Mouse (Mus musculus) megakaryocyte, adult 5-6 weeks (primary cell): ENCODE data around the gene Qrich1. TPM values are rescaled to one million over a fixed set of nuclear protein-coding genes. Genes with fewer than 3 reads are reported as not detected.
A peak's percentile ranks its signal among the peaks of the same experiment; 100 is the strongest.

Experiments used
- ATAC-seq: 2 replicates; pipeline ENCODE4 v1.8.0; 2016; ENCODE audit warnings: mild to moderate bottlenecking, inconsistent platforms; ENCODE audit not compliant: poor library complexity, severe bottlenecking
- total RNA-seq, 2 experiments: library from RNA; stranded (forward) in 1 of 2; stranded (reverse) in 1 of 2; fragments of 153-499, 151-499 nt in 1 of 2; fragments of 221-1000, 200-1000 nt in 1 of 2; gene quantifications; 2 replicates each; pipeline versions ENCODE4 v1.2.3 to v1.2.4; 2015 to 2017

Gene Qrich1
- total RNA-seq, 2 experiments from 2014 or later: 74.0 to 97.9 TPM

DNA sequence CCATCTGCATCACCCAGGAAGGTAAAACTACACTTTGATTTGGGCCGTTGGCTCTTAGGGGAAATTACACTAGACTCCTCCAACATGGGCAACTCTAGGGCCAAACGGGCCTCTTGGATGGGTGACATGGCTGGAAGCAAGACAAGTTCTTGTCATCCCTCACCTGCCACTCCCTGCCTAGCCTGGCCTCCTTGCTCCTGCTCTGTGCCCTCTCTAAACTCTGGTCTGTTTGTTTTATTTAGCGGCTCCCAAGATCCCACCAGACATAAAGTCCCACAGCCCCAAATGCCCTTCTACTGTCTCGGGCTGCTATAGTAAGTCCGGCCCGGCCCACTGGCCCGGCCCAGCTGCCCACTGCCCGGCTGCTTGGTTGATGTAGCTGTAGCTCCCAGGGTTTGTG lies 47.1 kb downstream of the Qrich1 start:
- no peak for ATAC-seq

DNA sequence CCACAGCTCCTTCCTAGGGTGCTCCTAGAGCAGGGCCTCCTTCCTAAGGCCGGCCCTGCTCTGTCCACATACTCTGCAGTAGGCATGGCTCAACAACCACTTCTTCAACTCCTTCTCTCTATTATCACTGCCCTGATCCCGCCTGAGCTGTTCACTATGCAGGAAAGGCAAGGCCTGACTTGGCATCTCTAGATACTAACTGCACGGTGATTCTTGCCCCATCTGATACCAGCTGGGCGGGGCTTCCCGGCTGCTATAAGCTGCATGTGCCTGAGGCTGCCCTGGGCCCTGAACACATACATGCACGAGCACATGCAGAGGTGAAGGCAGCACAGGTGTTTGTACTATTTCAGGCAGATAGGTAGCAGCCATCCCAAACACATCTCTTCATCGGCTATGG lies 47.5 kb downstream of the Qrich1 start:
- ATAC-seq: no peak

DNA sequence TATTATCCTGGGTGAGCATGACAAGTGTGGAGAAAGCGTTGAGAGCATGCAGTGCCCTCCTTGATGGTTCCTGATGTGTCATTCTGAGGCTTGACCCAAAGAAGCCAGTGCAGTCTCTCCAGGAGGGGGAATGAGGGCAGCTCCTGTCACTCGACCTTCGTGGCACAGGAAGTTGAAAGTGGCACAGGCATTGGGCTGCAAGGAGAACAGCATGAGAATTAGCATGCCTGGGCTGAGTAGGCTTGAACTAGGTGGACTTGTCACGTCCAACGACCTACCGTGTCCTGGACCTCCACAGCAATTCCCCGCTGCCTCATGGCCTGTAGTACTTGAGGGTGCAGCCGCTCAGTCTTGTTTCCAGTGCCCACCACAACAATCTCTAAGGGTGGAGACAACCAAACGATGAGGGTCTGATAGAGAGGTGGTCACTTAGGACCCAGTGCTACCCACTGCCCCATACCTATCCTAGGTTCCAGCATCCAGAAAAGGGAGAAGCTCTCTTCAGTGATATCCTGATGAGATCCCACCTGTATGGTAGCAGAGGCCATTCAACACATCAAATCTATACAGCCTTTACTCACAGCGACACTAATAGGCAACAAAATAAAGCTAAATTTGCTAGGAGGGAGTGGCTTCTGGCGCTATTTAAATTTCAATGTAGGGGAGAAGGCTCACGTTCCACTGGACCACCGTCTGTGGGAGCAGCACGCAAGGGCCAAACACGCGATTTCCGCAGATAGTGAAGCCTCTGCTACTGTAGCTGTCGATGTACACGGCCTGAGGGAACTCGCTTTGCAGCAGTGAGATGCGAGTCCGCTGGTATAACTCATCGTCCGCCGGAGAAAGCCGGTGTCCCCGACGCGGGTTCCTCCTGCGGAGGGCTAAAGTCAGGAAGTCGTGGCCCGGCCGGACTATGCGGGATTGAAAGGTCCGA lies 49.5 kb downstream of the Qrich1 start:
- ATAC-seq: peak; percentile 1

- ATAC-seq: peak; percentile 74
These were observed 50.5 kb downstream of the Qrich1 start, which contains the start of gene Ndufaf3 for GRCm38 (mm10) chr9:108566815-108567776. Gene Ndufaf3 (minus strand): TSS chr9:108567434.

DNA sequence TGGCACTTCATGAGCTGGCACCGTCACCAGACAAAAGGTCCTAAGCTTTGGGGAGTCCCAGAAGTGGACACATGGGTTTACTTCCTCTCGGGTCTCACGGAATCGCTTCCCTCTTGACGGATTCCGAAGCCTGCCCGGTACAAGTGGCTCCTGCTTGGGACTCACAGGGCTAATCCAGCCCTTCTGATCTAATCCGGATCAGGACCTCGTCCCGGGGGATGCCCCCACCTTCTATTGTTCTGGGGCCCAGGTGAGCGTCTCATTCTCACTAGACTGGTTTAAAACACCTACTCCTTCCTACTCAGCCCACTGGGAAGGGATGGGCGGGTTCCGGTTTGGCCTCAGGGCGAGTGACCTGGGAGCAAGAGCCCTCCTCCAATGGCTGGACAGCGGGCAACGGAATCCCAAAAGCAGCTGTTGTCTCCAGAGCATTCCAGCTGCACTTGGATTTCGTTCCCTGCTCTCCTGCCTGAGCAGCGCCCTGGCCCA lies 51.4 kb downstream of the Qrich1 start:
- ATAC-seq: peak; percentile 12; the same call in 1 of the 2 replicates

DNA sequence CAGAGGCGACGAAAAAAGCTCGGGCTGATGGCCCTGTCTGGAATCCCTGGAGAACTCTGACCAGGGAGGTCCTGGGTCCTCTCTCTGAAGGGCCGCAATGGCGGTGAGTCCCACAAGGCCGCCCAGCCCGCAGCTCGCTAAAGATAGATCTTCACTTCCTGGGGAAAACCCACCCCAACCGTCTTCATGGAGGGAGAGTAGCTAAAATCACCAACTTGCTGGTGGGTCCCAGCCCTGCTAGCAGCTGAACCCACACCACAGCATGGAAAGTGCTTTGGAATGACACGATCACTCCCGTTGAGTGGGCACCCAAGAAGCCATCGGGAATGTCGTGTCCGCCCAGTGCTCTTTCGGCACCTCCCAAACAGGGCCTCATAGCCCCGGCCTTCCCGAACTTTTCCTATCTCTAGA lies 51.9 kb downstream of the Qrich1 start:
- no peak for ATAC-seq

DNA sequence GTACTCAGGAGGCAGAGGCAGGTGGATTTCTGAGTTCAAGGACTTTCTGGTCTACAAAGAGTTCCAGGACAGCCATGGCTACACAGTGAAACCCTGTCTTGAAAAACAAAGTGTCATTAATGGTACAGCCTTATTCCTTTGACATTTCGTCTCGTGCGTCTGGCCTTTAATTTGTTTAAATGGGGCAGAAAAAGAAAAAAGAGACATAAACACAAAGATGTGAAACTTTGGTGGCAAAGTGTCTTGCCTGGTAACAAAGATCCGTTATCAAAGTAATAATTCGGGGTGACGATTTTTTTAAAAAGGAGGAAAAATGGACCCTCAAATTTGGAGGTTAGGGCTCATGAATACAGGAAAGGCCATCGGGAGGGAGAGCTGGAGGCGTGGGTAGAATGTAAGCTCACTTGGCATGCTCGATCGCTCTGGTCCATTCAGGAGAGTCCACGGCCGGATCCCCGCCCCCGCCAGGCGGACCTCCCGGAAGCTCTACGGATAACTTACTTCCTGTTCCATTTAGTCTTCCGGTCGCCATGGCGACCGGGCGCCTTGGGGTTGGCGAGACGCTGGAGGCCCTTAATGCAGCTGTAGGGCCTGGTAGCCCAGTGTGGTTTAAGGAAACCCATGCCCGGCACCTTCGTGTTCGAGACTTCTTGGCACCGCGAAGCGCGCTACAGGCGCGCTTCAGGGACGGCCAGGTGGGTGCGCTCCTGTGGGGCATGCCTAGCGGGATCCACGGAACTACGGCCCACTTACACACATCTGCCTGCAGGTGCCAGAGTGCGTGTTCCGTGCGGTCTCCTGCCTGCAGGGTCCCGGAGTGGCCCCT lies 53.0 kb downstream of the Qrich1 start, which contains the start of gene Dalrd3:
Gene Dalrd3, plus strand, starts transcription at position 506 of the 826 bp plus-strand sequence.
- ATAC-seq: peak; percentile 61

DNA sequence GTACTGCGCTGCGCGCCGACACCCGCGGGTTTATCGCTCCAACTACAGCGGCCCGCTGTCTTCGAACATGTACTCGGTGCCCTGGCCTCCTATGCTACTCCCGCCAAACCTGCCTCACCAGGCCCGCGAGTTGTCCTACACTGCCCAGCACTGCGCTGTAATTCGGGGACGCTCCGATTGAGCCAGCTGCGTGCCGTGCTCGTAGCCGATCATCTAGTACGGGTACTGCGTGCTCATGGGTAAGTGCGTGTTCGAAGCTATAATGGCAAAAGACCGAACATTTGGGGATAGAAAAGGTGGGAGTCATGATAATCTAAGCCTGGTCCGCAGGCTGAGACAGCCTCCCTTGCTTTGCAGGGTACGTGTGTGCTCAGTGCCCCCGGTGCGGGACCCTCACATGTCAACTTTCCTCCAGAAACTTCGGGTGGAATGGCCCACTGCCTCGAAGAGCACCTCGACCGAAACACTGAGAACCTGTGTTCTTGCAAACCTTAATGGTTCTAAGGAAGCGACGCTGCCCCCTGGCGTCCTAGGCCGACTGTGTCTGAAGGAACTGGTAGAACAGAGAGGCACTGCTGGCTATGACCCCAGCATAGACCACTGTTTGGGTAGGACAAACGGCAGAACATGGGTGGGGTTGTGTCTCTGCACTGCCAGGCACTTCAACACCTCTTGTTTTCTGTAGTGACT lies 53.7 kb downstream of the Qrich1 start:
- peak; percentile 30 for ATAC-seq

GRCm38 (mm10) chr9:108571401-108571973 lies 54.9 kb downstream of the Qrich1 start:
- ATAC-seq: no peak

DNA sequence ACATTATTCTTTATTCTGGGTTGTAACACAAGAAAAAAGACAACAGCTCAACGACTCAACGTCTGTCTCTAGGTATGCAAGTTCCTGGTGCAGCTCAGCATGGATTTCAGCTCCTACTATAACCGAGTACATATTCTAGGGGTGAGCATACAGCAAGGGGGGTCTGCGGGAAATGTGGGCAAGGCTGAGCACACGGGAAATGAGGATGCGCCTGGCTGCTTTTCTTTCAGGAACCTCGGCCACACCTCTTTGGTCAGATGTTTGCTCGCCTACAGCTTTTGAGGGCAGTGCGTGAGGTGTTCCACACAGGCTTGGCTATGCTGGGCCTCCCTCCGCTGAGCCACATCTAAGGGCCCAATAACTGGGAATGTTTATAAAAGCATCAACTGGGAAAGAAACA lies 55.7 kb downstream of the Qrich1 start:
- no peak for ATAC-seq

- ATAC-seq: no peak
These were observed 57.4 kb downstream of the Qrich1 start for GRCm38 (mm10) chr9:108573774-108574690.

- ATAC-seq: no peak
These were observed 58.3 kb downstream of the Qrich1 start for GRCm38 (mm10) chr9:108574921-108575320.

DNA sequence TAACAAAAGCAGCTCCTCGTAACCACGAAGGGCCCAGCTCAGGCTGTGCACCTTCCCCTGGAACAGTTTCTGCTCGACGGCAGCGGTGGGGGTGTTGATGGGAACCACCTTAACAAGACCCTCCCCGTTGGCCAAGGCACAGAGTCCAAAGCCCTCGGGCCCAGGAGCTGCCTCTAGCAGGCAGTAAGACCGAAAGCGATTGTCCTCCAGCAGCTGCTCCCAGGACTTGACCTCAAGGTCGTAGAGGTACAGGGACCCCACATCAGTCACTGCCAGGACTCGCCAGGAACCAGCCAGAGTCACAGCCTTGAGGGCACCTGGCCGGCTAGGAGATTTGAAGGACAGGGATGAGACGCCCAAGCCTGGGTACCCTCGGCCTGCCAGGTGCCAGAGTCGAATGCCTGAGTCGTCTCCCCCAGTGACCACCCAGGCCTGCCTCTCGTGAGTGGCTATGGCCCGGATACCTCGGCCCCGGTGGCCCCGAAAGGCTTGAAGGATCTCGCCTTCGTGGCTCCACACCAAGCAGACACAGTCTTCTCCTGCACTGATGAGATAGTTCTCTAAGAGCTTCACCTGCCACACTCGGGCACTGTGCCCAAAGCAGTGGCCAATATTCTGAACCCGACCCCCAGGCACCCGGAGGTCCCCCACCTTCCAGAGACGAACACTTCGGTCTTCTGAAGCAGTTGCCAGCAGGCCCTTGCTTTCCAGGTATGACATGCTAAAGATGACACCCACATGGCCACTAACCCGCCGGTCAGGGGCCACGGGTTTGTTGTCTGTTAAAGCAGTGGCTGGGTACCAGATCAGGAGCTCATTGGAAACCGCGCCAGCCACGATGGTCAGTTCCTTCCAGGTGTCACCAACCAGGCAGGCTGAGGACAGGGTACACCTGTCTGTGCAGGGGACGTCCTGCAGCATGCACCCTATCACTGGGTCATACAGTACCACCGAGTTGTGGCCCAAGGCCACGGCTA lies 59.0 kb downstream of the Qrich1 start:
- no peak for ATAC-seq

DNA sequence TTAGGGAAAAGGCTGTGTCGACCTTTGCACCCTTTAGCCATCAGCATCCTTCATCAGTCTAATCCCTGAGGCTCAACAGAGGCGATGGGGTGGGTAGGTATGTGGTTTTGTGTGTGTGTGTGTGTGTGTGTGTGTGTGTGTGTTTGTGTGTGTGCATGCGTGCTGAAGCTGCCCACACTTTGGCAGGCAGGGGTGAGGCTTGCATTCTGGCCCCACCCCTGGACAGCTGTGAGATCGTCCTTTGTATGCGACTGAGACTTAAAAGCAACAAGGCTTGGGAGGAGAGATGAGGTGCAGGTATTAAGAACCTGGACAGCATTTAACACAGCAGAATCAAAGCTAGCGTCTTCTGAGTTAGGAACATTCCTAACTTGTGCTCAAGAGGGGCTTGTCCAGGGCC lies 60.4 kb downstream of the Qrich1 start:
- no peak for ATAC-seq

DNA sequence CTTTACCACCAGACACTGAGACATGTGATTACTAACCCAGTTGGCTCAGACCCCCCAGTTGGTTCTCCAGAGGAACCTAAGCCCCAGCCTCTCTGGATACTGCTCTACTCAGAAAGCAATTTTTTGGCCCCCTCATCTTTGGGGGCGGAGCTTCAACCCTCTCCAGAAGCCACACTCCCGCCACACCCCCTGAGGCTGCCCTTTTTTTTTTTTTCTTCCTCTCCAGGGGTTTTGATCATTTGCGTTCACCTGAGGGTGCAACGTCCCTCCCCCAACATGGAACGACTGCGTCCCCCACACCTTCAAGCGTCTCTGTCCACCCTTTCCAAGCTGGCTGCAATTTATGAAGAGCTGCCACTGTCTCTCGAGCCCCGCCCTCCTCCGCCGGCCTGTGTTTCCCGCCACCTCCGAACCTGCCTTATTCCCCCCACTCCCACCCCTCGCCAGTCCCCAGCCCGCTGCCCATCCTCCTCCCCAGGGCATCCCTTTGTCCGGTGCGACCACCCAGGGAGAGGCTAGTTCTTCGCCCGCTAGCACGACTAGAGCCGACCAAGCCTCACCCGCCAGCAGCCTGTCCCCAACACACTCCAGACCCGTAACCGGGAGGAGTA lies 61.4 kb downstream of the Qrich1 start:
- no peak for ATAC-seq

GRCm38 (mm10) chr9:108578545-108579343 lies 62.1 kb downstream of the Qrich1 start, which contains the start of gene Wdr6:
Gene Wdr6 (minus strand): TSS chr9:108578739.
- ATAC-seq: peak; percentile 93
